Mouse (Mus musculus): Measurements from ENCODE around the gene Sema3b. TPM values are rescaled to one million over a fixed set of nuclear protein-coding genes. Genes with fewer than 3 reads are reported as not detected.

Sema3b gene
- total and polyA plus RNA-seq, 2 experiments from 2014 or later = 4.0 to 16.7 TPM

GRCm38 (mm10) chr9:107601275-107601674 is 7.8 kb downstream of the Sema3b start:
- no peak for ATAC-seq (ENCODE audit: low FRiP score)
- H3K4me2 ChIP-seq (ENCODE audit: low read depth, low read length, poor library complexity, severe bottlenecking) = no peak overlapping the region
- H3K36me3 ChIP-seq (ENCODE audit: insufficient read depth, low read length) = no peaks in the 10 kb centered on the region
- no peak overlapping the region for H3K27ac ChIP-seq (ENCODE audit: low read depth, low read length)
- H3K4me1 ChIP-seq (ENCODE audit: insufficient read depth, low read length) = no peaks in the 10 kb centered on the region
- no peak for TF ChIP-seq CTCF (IDR thresholded peaks at IDR 0.05)
- no peaks in the 10 kb centered on the region for H3K27me3 ChIP-seq (ENCODE audit: insufficient read depth, low read length)
- no peak for DNase-seq (ENCODE audit: low spot score)
- no peaks in the 10 kb centered on the region for H3K9me3 ChIP-seq (ENCODE audit: low read length)
- 86% methylated on average over 11 of the region's 11 CpGs for WGBS
- no peak overlapping the region for H3K9ac ChIP-seq (replicated peaks; ENCODE audit: low read length, poor library complexity, severe bottlenecking)
- no peak overlapping the region for H3K4me3 ChIP-seq (ENCODE audit: low read depth, low read length)

GRCm38 (mm10) chr9:107600745-107601144 is 8.3 kb downstream of the Sema3b start:
- H3K27ac ChIP-seq (ENCODE audit: low read depth, low read length) = no peak overlapping the region
- 85% methylated on average over 12 of the region's 12 CpGs for WGBS
- no peaks in the 10 kb centered on the region for H3K36me3 ChIP-seq (ENCODE audit: insufficient read depth, low read length)
- no peak overlapping the region for H3K4me2 ChIP-seq (ENCODE audit: low read depth, low read length, poor library complexity, severe bottlenecking)
- no peaks in the 10 kb centered on the region for H3K4me1 ChIP-seq (ENCODE audit: insufficient read depth, low read length)
- DNase-seq (ENCODE audit: low spot score) = no peak
- no peak overlapping the region for H3K4me3 ChIP-seq (ENCODE audit: low read depth, low read length)
- H3K9me3 ChIP-seq (ENCODE audit: low read length) = no peaks in the 10 kb centered on the region
- no peak for ATAC-seq (ENCODE audit: low FRiP score)
- H3K27me3 ChIP-seq (ENCODE audit: insufficient read depth, low read length) = no peaks in the 10 kb centered on the region
- no peak overlapping the region for H3K9ac ChIP-seq (replicated peaks; ENCODE audit: low read length, poor library complexity, severe bottlenecking)
- TF ChIP-seq CTCF (IDR thresholded peaks at IDR 0.05) = peak; percentile 32

- no peaks in the 10 kb centered on the region for H3K4me1 ChIP-seq (ENCODE audit: insufficient read depth, low read length)
- no peak for TF ChIP-seq CTCF (IDR thresholded peaks at IDR 0.05)
- 77% methylated on average over 14 of the region's 14 CpGs for WGBS
- no peaks in the 10 kb centered on the region for H3K27me3 ChIP-seq (ENCODE audit: insufficient read depth, low read length)
- no peaks in the 10 kb centered on the region for H3K9me3 ChIP-seq (ENCODE audit: low read length)
- no peaks in the 10 kb centered on the region for H3K36me3 ChIP-seq (ENCODE audit: insufficient read depth, low read length)
- no peak overlapping the region for H3K9ac ChIP-seq (replicated peaks; ENCODE audit: low read length, poor library complexity, severe bottlenecking)
- DNase-seq (ENCODE audit: low spot score) (no peak), ATAC-seq (ENCODE audit: low FRiP score) (no peak)
- no peak overlapping the region for H3K4me3 ChIP-seq (ENCODE audit: low read depth, low read length)
- H3K4me2 ChIP-seq (ENCODE audit: low read depth, low read length, poor library complexity, severe bottlenecking) = no peak overlapping the region
- no peak overlapping the region for H3K27ac ChIP-seq (ENCODE audit: low read depth, low read length)
These were observed 9.2 kb downstream of the Sema3b start for GRCm38 (mm10) chr9:107599842-107600241.

GRCm38 (mm10) chr9:107599433-107599832 is 9.6 kb downstream of the Sema3b start:
- DNase-seq (ENCODE audit: low spot score) = no peak
- no peak overlapping the region for H3K9ac ChIP-seq (replicated peaks; ENCODE audit: low read length, poor library complexity, severe bottlenecking)
- TF ChIP-seq CTCF (IDR thresholded peaks at IDR 0.05) = no peak
- no peaks in the 10 kb centered on the region for H3K4me1 ChIP-seq (ENCODE audit: insufficient read depth, low read length)
- no peak overlapping the region for H3K4me2 ChIP-seq (ENCODE audit: low read depth, low read length, poor library complexity, severe bottlenecking)
- 93% methylated on average over 9 of the region's 9 CpGs for WGBS
- ATAC-seq (ENCODE audit: low FRiP score) = no peak
- no peaks in the 10 kb centered on the region for H3K36me3 ChIP-seq (ENCODE audit: insufficient read depth, low read length)
- no peak overlapping the region for H3K27ac ChIP-seq (ENCODE audit: low read depth, low read length)
- no peak overlapping the region for H3K4me3 ChIP-seq (ENCODE audit: low read depth, low read length)
- H3K27me3 ChIP-seq (ENCODE audit: insufficient read depth, low read length) = no peaks in the 10 kb centered on the region
- H3K9me3 ChIP-seq (ENCODE audit: low read length) = no peaks in the 10 kb centered on the region

- Histone ChIP-seq H3K9me3 (ENCODE audit: low read length) (no peaks in the 10 kb centered on the region), H3K36me3 (ENCODE audit: insufficient read depth, low read length) (peaks cover 7% of the 10 kb centered on the region; the same call in 1 of the 2 replicates), H3K27ac (ENCODE audit: low read depth, low read length) (no peak overlapping the region), H3K9ac (replicated peaks; ENCODE audit: low read length, poor library complexity, severe bottlenecking) (no peak overlapping the region), H3K4me1 (ENCODE audit: insufficient read depth, low read length) (no peaks in the 10 kb centered on the region), H3K4me3 (ENCODE audit: low read depth, low read length) (no peak overlapping the region), H3K4me2 (ENCODE audit: low read depth, low read length, poor library complexity, severe bottlenecking) (no peak overlapping the region), H3K27me3 (ENCODE audit: insufficient read depth, low read length) (no peaks in the 10 kb centered on the region)
- no peak for DNase-seq (ENCODE audit: low spot score)
- ATAC-seq (ENCODE audit: low FRiP score) = no peak
- no peak for TF ChIP-seq CTCF (IDR thresholded peaks at IDR 0.05)
- 86% methylated on average over 5 of the region's 5 CpGs for WGBS
These were observed 10.6 kb downstream of the Sema3b start for GRCm38 (mm10) chr9:107598385-107598784.

DNA sequence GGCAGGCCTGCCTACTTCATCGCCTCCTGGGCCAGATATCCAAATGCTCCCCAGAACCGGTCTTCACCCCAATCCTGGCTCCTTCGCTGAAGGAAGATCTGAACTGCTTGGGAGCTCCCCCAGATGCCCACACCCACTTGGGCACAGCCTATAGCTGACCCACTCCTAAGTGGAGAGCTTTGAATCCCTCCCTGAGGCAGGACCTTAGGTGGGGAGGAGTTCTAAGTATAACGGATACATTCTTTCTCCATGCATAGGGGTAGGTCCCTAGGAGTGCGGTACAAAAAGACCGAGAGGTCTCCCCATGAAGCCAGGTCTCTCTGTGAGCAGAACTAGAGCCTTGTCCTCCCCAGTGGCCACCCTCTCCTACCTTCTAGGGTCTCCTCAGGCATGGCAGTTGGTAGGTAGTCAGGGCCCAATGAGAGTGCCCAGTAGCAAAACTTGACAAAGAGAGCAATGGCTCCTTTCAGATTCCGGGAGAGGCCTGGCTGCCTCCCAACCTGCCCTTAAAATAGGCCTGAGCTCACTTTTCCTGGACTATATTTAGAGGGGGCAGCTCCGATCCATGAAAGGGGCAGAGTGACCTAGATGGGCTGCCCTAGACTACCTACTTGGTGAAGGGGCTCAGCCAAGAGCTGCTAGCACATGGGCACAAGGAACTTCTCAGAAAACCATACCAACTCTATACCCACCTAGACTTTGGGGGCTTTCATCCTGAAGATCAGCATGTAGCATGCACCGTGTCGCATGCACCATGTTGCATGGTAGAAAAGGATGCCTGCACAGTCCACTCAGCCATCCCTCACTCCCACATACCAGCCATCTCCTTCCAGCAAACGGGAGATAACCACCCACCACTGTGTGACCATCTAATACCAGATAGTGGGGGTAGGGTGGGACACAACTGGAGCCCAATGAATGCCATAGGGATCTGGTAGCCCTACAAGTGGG is 12.1 kb downstream of the Sema3b start:
- no peaks in the 10 kb centered on the region for H3K27me3 ChIP-seq (ENCODE audit: insufficient read depth, low read length)
- H3K9me3 ChIP-seq (ENCODE audit: low read length) = no peaks in the 10 kb centered on the region
- TF ChIP-seq CTCF (IDR thresholded peaks at IDR 0.05) = no peak
- DNase-seq (ENCODE audit: low spot score) = no peak
- no peak for ATAC-seq (ENCODE audit: low FRiP score)
- no peak overlapping the region for H3K4me2 ChIP-seq (ENCODE audit: low read depth, low read length, poor library complexity, severe bottlenecking)
- no peaks in the 10 kb centered on the region for H3K4me1 ChIP-seq (ENCODE audit: insufficient read depth, low read length)
- peaks cover 13% of the 10 kb centered on the region for H3K36me3 ChIP-seq (ENCODE audit: insufficient read depth, low read length)
- H3K9ac ChIP-seq (replicated peaks; ENCODE audit: low read length, poor library complexity, severe bottlenecking) = no peak overlapping the region
- H3K27ac ChIP-seq (ENCODE audit: low read depth, low read length) = peak overlapping the region; percentile 18; the same call in 1 of the 2 replicates
- H3K4me3 ChIP-seq (ENCODE audit: low read depth, low read length) = no peak overlapping the region
- 91% methylated on average over 11 of the region's 11 CpGs for WGBS

Data from midbrain, postnatal 0 days (tissue).